Mouse (Mus musculus) ovary, postnatal 36 days (tissue): ENCODE results near the gene Prex1.

Experiments
- DNase-seq: peaks from one replicate; pipeline ENCODE4 v3.0.0; 2022; ENCODE audit warnings: low spot score, mixed read lengths

Prex1 gene

GRCm38 (mm10) chr2:166683885-166684544 lies 29.6 kb downstream of the Prex1 start:
- peak; percentile 18 for DNase-seq

GRCm38 (mm10) chr2:166682866-166683265 lies 30.8 kb downstream of the Prex1 start:
- DNase-seq = no peak

- DNase-seq = no peak
These were observed 34.5 kb downstream of the Prex1 start for GRCm38 (mm10) chr2:166678959-166679759.

GRCm38 (mm10) chr2:166676933-166677332 lies 36.7 kb downstream of the Prex1 start:
- DNase-seq = peak; percentile 23

GRCm38 (mm10) chr2:166676498-166676897 lies 37.1 kb downstream of the Prex1 start:
- DNase-seq = no peak

- no peak for DNase-seq
These were observed 37.8 kb downstream of the Prex1 start for GRCm38 (mm10) chr2:166675588-166676444.

- no peak for DNase-seq
These were observed 38.9 kb downstream of the Prex1 start for GRCm38 (mm10) chr2:166674693-166675092.

GRCm38 (mm10) chr2:166673951-166674350 lies 39.7 kb downstream of the Prex1 start:
- DNase-seq = no peak

- no peak for DNase-seq
These were observed 41.3 kb downstream of the Prex1 start for GRCm38 (mm10) chr2:166672171-166672965.

GRCm38 (mm10) chr2:166671614-166672013 lies 42.0 kb downstream of the Prex1 start:
- DNase-seq = no peak

- no peak for DNase-seq
These were observed 42.6 kb downstream of the Prex1 start for GRCm38 (mm10) chr2:166671019-166671418.

- DNase-seq = no peak
These were observed 43.7 kb downstream of the Prex1 start for GRCm38 (mm10) chr2:166669922-166670321.

GRCm38 (mm10) chr2:166667790-166668695 lies 45.6 kb downstream of the Prex1 start:
- no peak for DNase-seq

- no peak for DNase-seq
These were observed 47.5 kb downstream of the Prex1 start for GRCm38 (mm10) chr2:166666175-166666574.

- DNase-seq = no peak
These were observed 48.2 kb downstream of the Prex1 start for GRCm38 (mm10) chr2:166665244-166665922.

GRCm38 (mm10) chr2:166664506-166664905 lies 49.1 kb downstream of the Prex1 start:
- DNase-seq = no peak

GRCm38 (mm10) chr2:166663250-166663961 lies 50.2 kb downstream of the Prex1 start:
- DNase-seq = no peak

- no peak for DNase-seq
These were observed 51.0 kb downstream of the Prex1 start for GRCm38 (mm10) chr2:166662595-166663160.

GRCm38 (mm10) chr2:166661971-166662370 lies 51.7 kb downstream of the Prex1 start:
- no peak for DNase-seq
